Mouse (Mus musculus) lung, postnatal 10 days (tissue): ENCODE measurements around the gene Ptprm.

Source experiments
- DNase-seq: peaks from one replicate; pipeline ENCODE4 v3.0.0; 2021

The Ptprm gene

DNA sequence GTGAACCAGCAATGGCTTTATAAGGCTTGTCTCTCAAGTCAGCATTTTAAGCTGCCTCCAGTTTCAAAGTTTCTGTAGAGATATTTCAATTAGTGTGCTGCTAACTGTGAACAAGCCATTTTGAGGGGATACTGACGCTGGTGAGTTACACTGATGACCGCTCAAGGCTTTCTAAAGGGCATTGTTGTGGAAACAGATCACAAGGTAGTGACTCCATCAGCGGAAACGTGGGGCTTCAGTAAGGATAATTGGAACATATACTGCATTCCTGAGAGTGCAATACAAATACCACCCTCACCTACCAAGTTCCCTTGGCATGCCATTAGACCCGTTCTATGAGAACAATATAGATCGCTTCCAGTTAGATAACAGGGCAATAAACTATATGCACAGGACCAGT, 393.7 kb downstream of the Ptprm start:
- no peak for DNase-seq

DNA sequence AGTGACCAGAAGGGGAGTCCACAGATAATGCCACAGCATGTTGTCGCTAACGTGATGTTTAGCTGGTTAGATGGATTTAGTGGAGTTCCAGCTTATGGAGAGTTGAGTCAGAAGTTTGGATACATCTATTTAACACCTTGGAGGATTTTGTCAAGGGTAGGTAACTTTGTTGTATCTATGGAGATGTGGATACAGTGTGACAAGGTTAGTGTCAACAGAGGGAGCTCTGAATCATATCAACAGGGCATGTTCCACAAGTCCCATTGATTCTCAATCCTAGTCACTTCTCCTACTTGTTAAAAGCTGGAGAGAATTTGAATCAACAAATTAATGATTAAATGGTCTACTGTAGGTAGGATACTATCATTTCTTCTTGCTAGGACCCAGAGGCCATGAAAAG, 394.4 kb downstream of the Ptprm start:
- DNase-seq = no peak

DNA sequence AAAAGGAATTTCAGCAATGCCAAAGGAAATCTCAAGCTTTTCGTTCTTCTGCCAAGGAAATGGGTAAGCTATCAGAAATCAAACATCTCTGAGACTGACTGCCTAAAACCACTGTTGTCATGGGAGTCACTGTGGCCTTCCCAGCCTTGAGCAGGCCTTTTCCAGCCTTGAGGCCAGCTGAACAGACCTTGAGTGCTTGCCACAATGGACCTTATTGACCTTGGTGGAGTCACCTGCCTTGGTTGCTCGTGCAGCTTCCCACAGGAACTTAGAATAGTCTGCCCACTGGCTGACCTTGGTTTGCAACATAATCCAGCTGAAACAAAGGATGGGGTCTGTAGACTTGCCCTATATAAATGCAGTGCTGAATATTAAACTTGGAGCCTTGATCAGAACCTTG, 395.5 kb downstream of the Ptprm start:
- no peak for DNase-seq

DNA sequence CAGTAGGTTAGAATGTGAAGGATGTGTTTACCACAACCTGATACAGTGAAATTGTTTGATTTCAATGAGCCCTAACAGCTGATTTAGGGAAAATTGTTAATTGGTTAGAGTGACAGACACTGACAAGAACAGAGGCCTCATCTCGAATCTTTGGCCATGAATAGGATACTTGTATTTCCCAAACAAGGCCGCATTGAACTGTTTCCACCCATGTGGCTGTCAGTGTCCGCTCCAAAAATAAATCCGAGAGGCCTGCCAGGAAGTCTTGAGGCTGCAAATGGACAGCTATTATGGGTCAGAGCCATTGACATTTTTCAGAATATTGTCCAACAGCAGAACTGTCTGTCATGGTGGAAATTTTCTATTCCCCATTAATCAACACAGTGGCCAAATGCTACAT, 409.8 kb downstream of the Ptprm start:
- no peak for DNase-seq

DNA sequence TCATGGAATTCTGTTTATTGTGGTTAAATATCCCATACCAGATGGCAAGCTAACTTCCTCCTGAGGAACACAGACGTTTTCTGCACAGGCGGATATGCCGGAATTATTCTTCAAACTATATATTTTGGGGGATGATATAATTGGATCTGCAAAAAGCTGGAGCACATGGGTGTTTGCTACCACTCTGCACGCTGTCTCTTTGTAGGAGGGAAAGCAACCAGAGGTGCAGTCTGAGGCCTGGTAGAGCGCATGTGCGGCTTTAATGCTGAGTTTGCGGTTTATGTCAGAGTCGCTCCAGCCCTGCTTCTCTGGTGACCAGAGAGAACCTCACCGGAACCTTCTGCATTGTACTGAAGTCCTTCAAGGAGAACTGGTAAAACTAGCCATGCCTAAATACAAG, 410.7 kb downstream of the Ptprm start:
- DNase-seq = no peak

DNA sequence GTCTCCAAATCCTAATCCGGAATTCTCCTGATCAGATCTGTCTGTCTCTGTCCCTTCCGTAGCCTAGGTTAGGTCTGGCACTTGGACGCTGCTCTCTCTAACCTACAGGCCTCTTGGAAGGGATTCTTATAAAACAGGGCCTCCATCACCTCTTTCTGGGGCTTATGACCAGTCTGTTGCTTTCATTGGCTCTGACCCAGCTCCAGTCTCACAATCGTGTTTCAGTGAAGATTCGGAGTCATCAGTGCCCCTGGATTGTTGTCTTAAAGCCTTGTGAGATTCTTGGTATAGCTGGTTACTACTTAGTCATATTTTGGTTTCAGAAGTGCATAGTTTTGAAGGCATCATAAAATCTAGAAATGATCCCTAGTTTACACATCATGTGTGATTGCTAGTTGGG, 428.6 kb downstream of the Ptprm start:
- DNase-seq = no peak

DNA sequence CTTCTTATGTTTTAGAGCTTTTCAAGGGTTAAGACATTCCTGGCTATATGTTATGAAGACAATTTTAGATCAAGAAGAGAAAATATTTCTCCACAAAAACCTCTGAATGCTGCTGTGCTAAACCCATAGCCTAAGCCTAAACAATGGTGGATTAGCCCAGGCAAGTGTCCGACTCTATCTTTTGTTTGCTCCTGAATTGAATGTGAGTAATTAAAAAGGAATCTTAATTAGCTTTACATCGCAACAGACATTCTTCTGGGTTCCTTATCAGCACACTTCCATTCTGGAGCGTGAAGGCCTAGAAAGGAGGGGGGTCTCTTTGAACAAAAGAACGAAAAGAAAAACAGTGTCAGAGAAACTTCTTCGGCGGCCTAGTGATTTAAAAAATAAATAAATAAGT, 439.6 kb downstream of the Ptprm start:
- DNase-seq = no peak

DNA sequence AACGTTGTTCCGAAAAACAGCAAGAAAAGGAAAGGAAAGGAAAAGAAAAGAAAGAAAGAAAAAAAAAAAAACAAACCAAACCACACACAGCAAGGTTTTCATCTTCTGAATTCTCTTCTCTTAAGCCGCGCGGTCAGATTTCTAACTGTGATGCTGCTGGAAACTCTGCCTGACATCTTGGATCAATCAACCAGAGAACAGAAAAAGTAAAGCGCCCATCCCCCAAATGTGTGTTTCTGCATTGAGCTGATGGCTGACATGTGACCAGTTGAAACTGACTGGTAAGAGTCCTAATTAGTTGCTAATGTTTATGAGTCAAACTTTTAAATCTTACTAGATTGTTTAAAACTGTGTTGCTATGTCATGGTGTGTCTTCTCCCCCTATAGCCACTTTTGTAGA, 441.7 kb downstream of the Ptprm start:
- no peak for DNase-seq

DNA sequence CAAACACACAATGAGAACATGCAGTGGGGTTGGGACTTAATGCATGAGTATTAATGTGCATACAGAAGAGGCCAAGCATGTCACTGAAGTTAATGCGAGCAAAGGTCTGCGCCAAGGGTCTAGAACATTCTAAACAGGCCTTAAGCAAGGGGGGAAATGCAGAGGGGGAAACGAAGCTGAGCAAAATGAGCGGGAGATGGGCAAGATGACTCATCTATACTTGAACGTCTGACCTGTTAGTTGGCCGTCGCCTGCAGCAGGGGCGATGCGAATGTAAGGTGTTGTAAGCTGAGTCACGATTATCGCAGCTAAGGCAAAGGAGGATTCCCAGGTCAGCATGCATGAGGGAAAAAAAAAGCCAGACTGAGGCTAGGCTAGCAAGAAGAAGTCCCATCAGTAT, 442.1 kb downstream of the Ptprm start:
- DNase-seq = no peak

DNA sequence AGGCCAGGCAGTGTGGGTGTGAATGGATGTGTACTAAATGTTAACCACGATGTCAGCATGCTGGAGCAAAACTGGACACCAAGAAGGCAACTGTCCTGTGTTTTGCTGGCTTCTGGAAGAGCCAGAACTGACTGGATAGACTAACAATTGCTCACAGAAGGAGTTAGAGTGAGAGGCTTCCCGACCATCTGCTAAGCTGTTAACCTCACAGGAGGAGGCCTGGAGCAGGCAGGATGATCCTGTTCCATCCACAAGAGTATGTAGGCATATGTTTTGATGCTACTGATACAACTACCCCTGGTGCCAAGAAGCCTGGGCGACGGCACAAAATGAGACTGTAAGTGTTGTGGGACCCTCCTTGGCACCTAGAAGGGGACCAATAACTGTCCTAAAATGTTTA, 444.4 kb downstream of the Ptprm start:
- no peak for DNase-seq

DNA sequence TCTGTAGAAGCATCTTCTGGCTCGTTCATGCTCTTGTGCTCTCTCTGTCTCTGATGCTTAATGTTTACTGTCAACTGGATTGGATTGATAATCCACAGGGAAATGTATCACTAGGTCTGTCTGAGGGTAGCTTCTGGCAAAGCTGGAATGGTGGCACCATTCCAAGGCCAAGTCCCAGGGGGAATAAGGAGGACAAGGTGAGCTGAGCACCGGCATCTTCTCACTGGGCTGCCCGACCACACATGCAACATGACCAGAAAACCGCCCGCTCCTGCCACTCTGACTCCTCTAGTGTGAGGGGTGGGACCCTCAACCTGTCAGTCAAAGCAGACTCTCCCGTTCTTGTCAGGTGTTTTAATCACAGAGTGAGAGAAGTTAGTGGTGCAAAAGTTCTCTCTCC, 445.3 kb downstream of the Ptprm start:
- no peak for DNase-seq

DNA sequence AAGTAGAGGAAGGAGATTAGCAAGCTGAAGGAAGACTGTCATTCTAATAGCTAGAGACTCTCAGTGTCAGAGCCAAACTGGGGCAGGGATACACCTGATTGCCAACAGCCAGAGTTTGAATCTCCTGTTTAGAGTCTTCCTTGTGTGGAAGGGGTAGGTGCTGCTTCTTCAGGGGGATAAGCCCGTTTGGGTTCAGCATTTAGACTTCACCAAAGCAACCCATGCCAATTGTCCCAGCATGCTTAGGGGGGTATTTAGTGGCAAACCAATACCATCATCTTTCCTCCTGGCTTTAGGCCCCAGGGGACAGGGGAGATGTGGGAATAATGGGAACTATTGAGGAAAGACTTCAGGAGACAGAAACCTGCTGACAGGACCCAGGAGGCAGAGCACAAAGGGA, 460.1 kb downstream of the Ptprm start:
- DNase-seq = no peak

DNA sequence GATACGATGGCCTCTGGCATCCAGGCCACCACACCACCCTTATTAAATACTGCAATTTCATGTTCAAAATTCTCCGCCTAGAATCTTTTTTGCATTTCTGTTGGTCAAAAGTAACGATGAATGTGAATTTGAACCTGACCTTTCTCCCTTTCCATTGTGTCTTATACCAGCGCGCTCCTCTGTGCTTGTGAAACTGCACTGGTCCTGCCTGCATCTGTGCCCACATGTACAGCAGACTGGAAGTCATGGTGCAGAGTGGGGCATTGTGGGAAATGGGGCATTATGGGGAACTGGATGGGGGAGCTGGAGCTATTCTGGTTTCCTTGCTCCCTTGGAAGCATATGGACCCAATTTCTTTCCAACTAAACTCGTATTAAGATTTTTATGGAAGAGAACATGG, 462.3 kb downstream of the Ptprm start:
- no peak for DNase-seq

DNA sequence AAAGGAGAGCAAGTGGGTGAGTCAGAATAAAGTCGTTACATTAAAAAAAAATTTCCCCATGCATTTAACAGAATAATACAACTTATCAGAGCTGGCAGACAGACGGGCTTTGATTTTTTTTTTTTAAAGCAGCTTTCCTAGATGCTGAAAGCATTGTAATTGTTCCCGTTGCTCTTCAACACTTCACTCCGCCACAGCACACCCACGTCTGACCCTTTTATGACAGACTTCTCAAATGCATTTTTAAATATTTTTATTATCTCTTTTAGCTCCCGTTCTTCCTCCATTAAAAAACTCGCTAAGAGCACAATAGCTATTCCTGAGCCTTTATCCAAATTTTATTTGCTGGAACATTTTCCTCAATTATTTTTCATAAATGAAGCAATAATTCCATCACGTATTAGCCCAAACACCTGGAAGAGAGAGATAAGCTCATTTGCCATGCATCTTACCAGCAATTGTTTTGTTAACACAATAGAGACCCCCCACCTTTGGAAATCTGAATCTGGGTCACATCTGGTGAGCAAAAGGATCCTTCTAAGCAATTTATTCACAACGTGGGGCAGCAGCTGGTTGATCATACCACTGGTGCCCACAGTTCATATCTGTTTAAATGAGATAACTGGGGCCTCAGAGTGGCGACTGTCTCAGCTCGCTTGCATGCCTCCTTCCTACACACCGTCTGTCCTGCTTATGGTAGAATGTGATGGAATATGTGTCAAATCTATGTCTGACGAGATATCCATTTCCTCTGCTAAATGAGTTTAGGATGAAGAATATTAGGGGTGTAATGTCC, 463.0 kb downstream of the Ptprm start:
- no peak for DNase-seq

DNA sequence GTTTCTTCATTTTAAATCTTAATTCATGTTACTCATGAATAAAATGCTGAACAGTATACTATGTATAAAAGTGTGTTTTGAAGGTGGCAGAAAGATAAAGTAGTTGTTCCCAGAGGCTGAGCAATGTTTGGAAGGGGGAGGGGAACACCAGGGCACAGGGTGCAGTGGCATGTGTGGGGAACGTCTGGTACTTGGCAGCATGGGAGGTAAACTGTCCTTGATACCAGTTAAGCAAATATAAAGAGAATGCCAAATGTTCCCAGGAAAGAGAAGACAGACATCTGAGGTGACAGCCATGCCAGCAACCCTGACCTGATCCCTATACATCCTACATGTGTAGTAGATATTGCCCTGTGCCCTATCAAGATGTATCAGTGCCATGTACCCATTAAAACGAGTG, 472.0 kb downstream of the Ptprm start:
- no peak for DNase-seq

DNA sequence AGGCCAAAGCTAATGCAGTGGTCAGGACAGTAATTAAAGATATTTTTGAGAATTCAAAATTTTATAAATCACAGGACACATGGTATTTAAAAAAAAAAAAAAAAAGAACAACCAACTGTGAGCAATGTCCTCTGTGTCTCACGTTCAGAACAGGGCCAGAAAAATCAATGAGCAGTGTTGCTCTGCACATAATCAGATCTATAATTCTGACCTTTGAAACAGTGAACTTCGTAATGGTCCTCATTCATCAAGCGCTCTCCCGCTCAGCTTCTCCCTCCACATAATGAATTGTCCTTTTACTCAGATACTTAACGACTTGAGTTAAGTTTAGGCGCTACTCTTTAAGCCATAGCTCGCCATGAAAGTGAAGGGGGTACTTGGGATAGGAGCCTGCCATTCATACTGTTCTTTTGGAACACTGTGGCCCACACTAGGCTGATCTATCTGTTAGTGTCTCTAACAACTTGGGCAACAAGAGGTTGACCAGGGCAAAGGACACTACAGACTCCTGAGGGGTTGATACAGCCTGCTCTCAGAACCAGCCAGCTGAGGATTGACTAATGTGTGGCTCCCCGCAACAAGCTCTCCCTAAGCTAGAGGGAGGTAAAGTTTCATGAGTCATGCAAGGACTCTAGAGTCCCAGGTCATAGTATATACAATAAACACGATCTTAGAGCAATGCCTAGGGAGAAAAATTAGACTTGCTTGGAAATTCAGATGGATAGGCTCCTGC, 473.1 kb downstream of the Ptprm start:
- DNase-seq = no peak

DNA sequence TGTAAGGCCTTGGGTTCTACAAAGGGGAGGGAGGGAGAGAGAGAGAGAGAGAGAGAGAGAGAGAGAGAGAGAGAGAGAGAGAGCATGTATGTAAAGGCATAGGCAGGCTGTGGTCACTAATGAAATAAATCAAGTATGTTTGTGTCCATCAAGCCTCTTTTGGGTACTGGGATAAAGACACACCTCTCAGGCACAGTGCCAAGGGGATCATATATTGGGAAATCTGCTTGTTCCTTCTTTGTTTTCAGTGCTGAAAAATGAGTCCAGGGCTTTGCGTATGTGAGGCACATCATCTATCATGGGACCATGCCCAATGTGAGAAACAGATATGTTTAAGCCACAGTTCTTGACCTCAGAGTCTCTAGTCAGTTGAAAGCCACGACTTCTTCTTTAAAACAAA, 475.1 kb downstream of the Ptprm start:
- no peak for DNase-seq

DNA sequence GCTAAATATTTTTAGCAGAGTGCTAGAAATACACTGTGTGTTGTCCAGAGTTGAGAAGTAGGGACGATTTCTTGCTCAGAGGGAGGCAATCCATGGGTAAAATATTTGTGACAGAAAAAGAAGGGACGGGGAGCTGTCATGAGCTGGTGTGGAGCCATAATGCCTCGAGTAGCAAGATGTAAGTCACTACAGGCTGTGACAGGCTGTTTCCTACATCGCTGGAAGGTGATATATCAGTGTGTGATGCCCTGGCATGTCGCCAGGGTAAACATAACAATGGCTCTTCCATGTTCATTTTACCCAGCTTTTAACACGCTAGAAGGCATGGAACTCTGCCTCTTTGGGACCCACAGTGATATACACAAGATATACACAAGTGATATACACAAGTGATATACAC, 476.7 kb downstream of the Ptprm start:
- DNase-seq = peak; percentile 21

DNA sequence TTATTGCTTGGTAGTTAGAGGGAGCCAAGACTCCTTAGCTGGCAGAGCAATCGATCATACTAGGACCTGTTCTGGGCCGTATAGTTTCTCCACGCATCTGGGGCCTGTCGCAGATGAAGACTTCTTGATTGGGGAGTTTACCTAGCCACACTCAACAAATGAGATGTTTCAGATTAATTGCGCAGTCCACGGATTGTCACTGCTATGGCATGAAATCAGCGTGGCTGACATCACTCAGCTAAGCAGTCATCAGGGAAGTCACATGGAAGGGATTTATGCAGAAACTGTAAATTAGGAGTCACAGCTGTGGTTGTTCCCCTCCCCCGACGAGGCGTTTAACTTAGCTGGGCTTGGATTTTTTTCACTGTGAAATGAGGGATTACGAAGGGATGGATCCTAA, 479.4 kb downstream of the Ptprm start:
- DNase-seq = peak; percentile 12

DNA sequence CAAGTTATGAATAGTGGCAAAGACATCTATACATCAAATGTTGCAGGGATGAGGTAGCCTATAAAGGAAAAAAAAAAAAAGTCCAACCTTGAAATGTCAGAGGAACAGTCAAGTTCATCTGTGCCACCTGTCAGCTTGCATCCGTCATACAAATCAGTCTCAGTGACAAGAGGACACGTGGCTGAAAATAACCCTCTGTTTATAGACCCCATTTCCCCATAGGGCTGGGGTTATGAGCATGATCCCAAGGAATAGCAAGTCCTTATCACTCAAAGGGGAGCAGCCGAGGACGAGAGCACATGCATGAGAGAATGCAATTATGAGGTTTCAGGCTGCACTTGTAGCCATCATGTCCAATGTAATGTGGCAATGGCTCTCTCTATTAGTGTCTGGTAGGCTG, 482.9 kb downstream of the Ptprm start:
- DNase-seq = no peak

DNA sequence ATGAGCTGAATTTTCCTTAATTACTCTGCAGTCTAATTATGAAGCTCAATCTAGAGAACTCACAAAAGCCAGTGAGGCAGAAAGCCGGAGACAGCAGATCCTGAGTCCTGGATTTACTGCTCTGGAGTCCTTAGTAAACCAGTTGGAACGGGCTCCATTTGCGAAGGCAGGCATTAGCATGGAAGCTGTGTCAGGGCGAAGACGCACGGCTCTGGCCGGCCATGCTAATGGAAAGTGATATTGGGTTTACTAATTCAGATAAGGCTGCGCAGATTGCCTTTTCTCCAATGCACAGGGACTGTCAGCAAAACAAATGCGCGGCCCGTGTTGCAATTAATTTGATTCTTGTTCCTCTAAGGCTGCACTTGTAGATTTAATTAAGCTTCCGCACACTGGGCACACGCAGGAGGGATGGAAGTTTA, 484.7 kb downstream of the Ptprm start:
- DNase-seq = no peak

DNA sequence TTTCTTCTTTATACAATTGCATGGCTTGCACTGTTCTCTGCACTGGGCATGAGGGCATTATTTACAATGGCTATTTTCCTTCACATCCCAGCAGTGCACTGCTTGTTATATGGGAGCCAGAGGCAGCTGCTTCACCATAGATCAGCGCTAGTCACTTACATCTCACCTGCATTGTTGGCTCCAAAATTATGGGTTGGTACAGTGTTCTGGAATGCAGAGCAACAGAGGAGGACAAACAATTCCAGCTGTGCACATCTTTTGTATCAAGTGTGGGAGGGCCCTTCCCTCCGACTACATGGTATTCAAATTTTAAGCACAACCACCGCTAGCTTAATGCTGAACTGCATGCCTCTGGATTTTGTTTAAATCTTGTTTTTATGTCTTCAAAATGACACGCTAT, 489.8 kb downstream of the Ptprm start:
- DNase-seq = no peak

DNA sequence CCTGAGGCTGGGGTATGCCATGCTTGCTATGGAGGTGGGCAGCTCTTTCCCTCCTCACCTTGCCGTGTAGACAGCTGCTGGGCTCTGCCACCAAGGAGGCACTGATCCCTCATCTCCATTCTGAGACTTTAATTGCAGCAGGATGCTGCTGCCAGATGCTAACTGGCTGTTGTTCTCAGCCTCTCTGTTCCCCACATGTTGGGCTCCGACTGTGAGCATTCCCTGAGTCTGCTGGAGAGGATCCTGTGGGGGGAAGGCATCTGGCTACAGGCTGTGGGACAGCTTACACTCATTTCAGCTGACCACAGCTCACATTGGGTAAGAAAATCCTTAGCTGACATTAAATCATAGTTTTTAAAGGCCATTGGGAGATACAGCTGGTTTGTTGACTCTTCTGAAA, 492.7 kb downstream of the Ptprm start:
- no peak for DNase-seq

DNA sequence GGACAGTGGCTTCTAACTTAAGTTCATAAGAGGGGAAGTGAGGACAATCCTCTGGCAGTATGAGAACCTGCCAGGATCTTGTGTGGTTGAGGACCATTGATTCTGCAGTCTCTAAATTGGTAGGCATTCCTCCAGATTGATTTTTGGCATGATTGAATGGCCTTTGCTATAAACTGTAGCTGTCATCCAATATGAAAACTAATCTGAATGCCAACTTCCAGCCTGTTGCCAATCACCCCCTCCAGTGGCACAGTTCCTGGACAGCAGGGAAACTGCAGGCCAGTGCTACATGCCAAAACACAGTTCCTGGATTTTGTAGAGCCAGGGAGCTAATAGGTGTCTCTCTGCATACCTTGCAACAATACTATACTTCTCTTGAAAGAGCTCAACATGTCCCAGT, 495.5 kb downstream of the Ptprm start:
- DNase-seq = no peak

DNA sequence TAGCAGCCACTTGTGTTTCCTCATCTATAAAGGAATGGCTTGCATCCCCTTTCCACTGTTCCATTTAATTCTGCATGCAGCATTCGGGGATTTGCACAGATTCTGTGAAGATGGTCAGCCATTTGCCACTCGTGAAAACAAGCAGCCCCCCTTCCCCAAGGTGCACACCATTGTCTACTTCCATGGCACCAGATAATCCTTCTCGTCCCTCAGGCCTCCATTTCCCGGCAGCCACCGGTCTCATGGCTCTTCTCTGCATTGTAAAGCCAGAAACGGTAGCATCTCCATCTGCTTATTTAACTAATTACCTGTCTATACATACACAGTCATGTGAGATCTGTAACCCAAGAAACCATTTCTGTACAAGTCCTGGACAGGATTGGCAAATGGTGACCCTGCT, 501.8 kb downstream of the Ptprm start:
- no peak for DNase-seq
